Mouse (Mus musculus) right cerebral cortex, postnatal 4 days (tissue): Measurements from ENCODE around the gene Dmrtc1a.
"Not testable (repeated sequence)": the region's sequence is repeated elsewhere in the genome, so short reads cannot be mapped to it uniquely, and the experiment has no call there.

Experiments
- DNase-seq: peaks from one replicate; pipeline ENCODE4 v3.0.0-alpha.2; 2022

The Dmrtc1a gene

GRCm38 (mm10) chrX:102908587-102908986, at the start of gene Dmrtc1a, which contains the start of gene 1700011M02Rik:
Gene Dmrtc1a, minus strand, starts transcription at chrX:102908687.
Gene 1700011M02Rik, plus strand, starts transcription at chrX:102908905.
- DNase-seq, result not testable (repeated sequence)

GRCm38 (mm10) chrX:102950136-102950535, 41.6 kb upstream of the Dmrtc1a start:
- DNase-seq, result not testable (repeated sequence)

GRCm38 (mm10) chrX:102936743-102937142, 28.3 kb upstream of the Dmrtc1a start:
- DNase-seq, result no peak

- DNase-seq, result no peak
These were observed 25.9 kb upstream of the Dmrtc1a start for GRCm38 (mm10) chrX:102934395-102934764.

- peak; percentile 64 for DNase-seq
These were observed 25.3 kb upstream of the Dmrtc1a start for GRCm38 (mm10) chrX:102933571-102934394.

GRCm38 (mm10) chrX:102932992-102933570, 24.6 kb upstream of the Dmrtc1a start:
- no peak for DNase-seq

GRCm38 (mm10) chrX:102928072-102928471, 19.6 kb upstream of the Dmrtc1a start, which contains the start of gene 1700018G05Rik:
Gene 1700018G05Rik, plus strand, starts transcription at chrX:102928372.
- DNase-seq, result not testable (repeated sequence)

GRCm38 (mm10) chrX:102926707-102927106, 18.2 kb upstream of the Dmrtc1a start:
- DNase-seq, result peak; percentile 18

GRCm38 (mm10) chrX:102914823-102915222, 6.3 kb upstream of the Dmrtc1a start:
- not testable (repeated sequence) for DNase-seq

GRCm38 (mm10) chrX:102867871-102868270, 40.6 kb downstream of the Dmrtc1a start, which contains the start of gene 1700031F05Rik:
Gene 1700031F05Rik, minus strand, starts transcription at chrX:102867971.
- no peak for DNase-seq

GRCm38 (mm10) chrX:102854516-102854915, 54.0 kb downstream of the Dmrtc1a start, which contains the start of gene Dmrtc1c2:
Gene Dmrtc1c2, minus strand, starts transcription at chrX:102854616.
- not testable (repeated sequence) for DNase-seq
